Mouse (Mus musculus): ENCODE measurements around the gene Gm5767. TPM values are rescaled to one million over a fixed set of nuclear protein-coding genes. Genes with fewer than 3 reads are reported as not detected.
A peak's percentile ranks its signal among the peaks of the same experiment; 100 is the strongest.
"Not testable (repeated sequence)": the region's sequence is repeated elsewhere in the genome, so short reads cannot be mapped to it uniquely, and the experiment has no call there.

The Gm5767 gene
- polyA plus RNA-seq, 1 experiment, result 0.16 TPM

DNA sequence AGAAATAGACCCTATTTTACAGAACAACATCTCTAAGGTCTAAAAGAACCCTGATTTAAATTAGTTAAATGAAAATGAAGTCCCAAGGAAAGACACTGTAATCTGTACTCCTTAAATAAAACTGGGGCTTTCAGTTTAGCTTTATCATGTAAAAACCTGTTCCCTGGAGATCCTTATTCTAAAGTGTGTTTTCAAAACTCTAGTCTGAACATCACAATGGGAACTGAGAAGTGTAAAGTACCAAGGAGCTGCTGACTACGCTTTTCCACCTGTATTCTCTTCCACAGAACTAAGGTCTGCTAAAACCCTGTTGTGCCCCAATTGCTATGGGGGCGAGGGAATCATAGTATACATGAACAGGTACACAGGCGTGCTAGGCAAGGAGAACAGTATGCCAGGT is 43.5 kb downstream of the Gm5767 start:
- TF ChIP-seq POLR2AphosphoS2 (IDR thresholded peaks at IDR 0.05; ENCODE audit: insufficient read length, low read depth) (no peak), MAX (IDR thresholded peaks at IDR 0.05; ENCODE audit: low read depth) (no peak), E2F4 (IDR thresholded peaks at IDR 0.05; ENCODE audit: insufficient read depth) (no peak), SRF (IDR thresholded peaks at IDR 0.05; ENCODE audit: control insufficient read depth, insufficient read length, low read depth) (no peak), USF1 (IDR thresholded peaks at IDR 0.05; ENCODE audit: low read depth) (no peak), CEBPB (IDR thresholded peaks at IDR 0.05; ENCODE audit: insufficient read depth, poor library complexity, severe bottlenecking) (no peak)
- Histone ChIP-seq H3K79me2 (ENCODE audit: control insufficient read depth, insufficient read depth) (peaks cover 100% of the 10 kb centered on the region), H3K27me3 (ENCODE audit: control insufficient read depth, insufficient read depth, insufficient read length) (no peaks in the 10 kb centered on the region), H3K36me3 (ENCODE audit: control insufficient read depth, insufficient read depth) (no peaks in the 10 kb centered on the region), H3K4me3 (no peak overlapping the region), H3K4me2 (ENCODE audit: low read depth) (no peak overlapping the region), H3ac (ENCODE audit: control insufficient read depth, insufficient read length) (no peak overlapping the region)

DNA sequence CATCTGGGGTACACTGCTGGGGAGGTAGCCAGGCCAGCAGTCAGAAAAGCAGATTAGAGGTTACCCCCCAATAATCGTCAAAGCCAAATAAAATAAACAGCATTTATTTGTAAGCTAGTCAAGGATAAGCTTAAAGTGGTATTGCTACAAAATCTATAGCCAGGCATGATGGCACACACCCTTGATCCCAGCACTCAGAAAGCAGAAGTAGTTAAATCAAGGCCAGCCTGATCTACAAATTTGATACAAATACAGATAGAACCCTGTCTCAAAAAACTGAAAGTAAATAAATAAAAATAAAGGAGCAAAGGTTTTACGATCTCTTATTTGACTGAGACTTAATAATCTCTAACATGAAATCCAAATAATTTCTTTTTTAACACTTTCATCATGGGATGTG is 45.2 kb downstream of the Gm5767 start:
- no peak overlapping the region for H3K4me3 ChIP-seq
- peaks cover 100% of the 10 kb centered on the region for H3K79me2 ChIP-seq (ENCODE audit: control insufficient read depth, insufficient read depth)
- no peaks in the 10 kb centered on the region for H3K36me3 ChIP-seq (ENCODE audit: control insufficient read depth, insufficient read depth)
- no peak overlapping the region for H3ac ChIP-seq (ENCODE audit: control insufficient read depth, insufficient read length)
- no peak overlapping the region for H3K4me2 ChIP-seq (ENCODE audit: low read depth)
- H3K27me3 ChIP-seq (ENCODE audit: control insufficient read depth, insufficient read depth, insufficient read length), result no peaks in the 10 kb centered on the region
- TF ChIP-seq POLR2AphosphoS2 (IDR thresholded peaks at IDR 0.05; ENCODE audit: insufficient read length, low read depth) (no peak), USF1 (IDR thresholded peaks at IDR 0.05; ENCODE audit: low read depth) (no peak), E2F4 (IDR thresholded peaks at IDR 0.05; ENCODE audit: insufficient read depth) (no peak), POLR2A (IDR thresholded peaks at IDR 0.05; ENCODE audit: insufficient read length, low read depth) (no peak), SRF (IDR thresholded peaks at IDR 0.05; ENCODE audit: control insufficient read depth, insufficient read length, low read depth) (no peak), TCF12 (IDR thresholded peaks at IDR 0.05; ENCODE audit: insufficient read depth, poor library complexity, severe bottlenecking) (no peak), MYOG (IDR thresholded peaks at IDR 0.05; ENCODE audit: control insufficient read depth in 1 of 3, insufficient read depth in 1 of 3, insufficient read length in 2 of 3, low read depth in 2 of 3) (no peak), MAX (IDR thresholded peaks at IDR 0.05; ENCODE audit: low read depth) (no peak), TCF3 (IDR thresholded peaks at IDR 0.05; ENCODE audit: insufficient read length, low read depth) (no peak), REST (IDR thresholded peaks at IDR 0.05; ENCODE audit: insufficient read depth, insufficient read length) (no peak), MYOD1 (IDR thresholded peaks at IDR 0.05; ENCODE audit: control insufficient read depth in 1 of 3, insufficient read length in 2 of 3, low read depth in 2 of 3) (no peak), CEBPB (IDR thresholded peaks at IDR 0.05; ENCODE audit: insufficient read depth, poor library complexity, severe bottlenecking) (no peak)

DNA sequence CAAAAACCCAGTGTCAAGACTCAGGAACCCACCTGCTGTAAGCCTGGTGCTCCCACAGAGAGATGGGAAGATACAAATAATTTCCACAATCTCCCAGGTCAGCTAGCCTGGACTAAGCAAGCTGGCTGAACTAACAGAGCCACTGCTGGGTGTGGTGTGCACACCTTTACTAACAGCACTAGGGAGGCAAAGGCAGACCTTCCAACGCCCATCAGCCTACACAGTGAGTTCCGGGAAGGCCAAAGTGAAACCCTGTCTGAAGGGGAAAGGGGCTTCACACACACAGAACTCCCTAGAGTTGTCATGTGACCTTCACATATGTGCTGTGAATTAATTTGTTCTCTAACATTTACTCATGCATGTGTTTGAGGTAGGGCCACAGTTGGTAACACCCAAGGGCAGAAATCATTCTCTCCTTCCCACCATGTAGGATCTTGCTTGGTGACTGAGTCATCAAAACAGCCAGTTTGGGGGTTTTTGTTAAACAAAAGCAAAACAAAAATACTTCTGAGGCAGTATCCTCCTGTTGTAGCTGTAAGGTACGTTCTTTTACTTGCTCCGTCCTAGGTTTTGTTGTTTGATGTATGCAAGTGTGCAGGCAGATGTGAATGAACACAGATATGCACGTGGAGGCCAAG is 47.7 kb downstream of the Gm5767 start:
- Histone ChIP-seq H3ac (ENCODE audit: control insufficient read depth, insufficient read length) (no peak overlapping the region), H3K36me3 (ENCODE audit: control insufficient read depth, insufficient read depth) (no peaks in the 10 kb centered on the region), H3K4me3 (no peak overlapping the region), H3K4me2 (ENCODE audit: low read depth) (no peak overlapping the region), H3K79me2 (ENCODE audit: control insufficient read depth, insufficient read depth) (peaks cover 100% of the 10 kb centered on the region), H3K27me3 (ENCODE audit: control insufficient read depth, insufficient read depth, insufficient read length) (no peaks in the 10 kb centered on the region)
- TF ChIP-seq REST (IDR thresholded peaks at IDR 0.05; ENCODE audit: insufficient read depth, insufficient read length), result no peak
- TF ChIP-seq TCF12 (IDR thresholded peaks at IDR 0.05; ENCODE audit: insufficient read depth, poor library complexity, severe bottlenecking), result no peak
- no peak for TF ChIP-seq MYOG (IDR thresholded peaks at IDR 0.05; ENCODE audit: control insufficient read depth in 1 of 3, insufficient read depth in 1 of 3, insufficient read length in 2 of 3, low read depth in 2 of 3)
- no peak for TF ChIP-seq POLR2AphosphoS2 (IDR thresholded peaks at IDR 0.05; ENCODE audit: insufficient read length, low read depth)
- no peak for TF ChIP-seq USF1 (IDR thresholded peaks at IDR 0.05; ENCODE audit: low read depth)
- no peak for TF ChIP-seq E2F4 (IDR thresholded peaks at IDR 0.05; ENCODE audit: insufficient read depth)
- TF ChIP-seq CEBPB (IDR thresholded peaks at IDR 0.05; ENCODE audit: insufficient read depth, poor library complexity, severe bottlenecking), result no peak
- no peak for TF ChIP-seq SRF (IDR thresholded peaks at IDR 0.05; ENCODE audit: control insufficient read depth, insufficient read length, low read depth)
- TF ChIP-seq MAX (IDR thresholded peaks at IDR 0.05; ENCODE audit: low read depth), result no peak
- TF ChIP-seq POLR2A (IDR thresholded peaks at IDR 0.05; ENCODE audit: insufficient read length, low read depth), result no peak

DNA sequence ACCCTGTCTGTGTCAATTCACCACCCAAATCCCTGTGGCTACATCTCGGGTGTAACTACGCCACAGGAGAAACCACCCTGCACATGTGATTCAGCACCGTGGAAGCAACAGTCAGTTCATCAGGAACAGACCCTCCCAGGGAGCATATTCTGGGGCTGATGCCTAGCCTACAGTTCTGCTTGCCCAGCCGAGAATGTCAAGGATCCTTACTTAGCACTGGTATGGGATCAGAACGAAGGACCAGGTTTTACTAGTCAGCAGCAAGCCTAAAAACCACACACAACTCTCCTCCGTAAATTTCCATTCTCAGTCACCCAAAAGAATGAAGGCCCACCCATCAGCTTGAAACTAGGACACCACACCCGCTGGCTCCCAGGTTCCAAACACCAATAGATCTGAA is 51.1 kb downstream of the Gm5767 start:
- H3K4me3 ChIP-seq, result no peak overlapping the region
- H3ac ChIP-seq (ENCODE audit: control insufficient read depth, insufficient read length), result no peak overlapping the region
- TF ChIP-seq TCF12 (IDR thresholded peaks at IDR 0.05; ENCODE audit: insufficient read depth, poor library complexity, severe bottlenecking) (no peak), TCF3 (IDR thresholded peaks at IDR 0.05; ENCODE audit: insufficient read length, low read depth) (no peak), SRF (IDR thresholded peaks at IDR 0.05; ENCODE audit: control insufficient read depth, insufficient read length, low read depth) (no peak), E2F4 (IDR thresholded peaks at IDR 0.05; ENCODE audit: insufficient read depth) (no peak), MYOD1 (IDR thresholded peaks at IDR 0.05; ENCODE audit: control insufficient read depth in 1 of 3, insufficient read length in 2 of 3, low read depth in 2 of 3) (no peak), CEBPB (IDR thresholded peaks at IDR 0.05; ENCODE audit: insufficient read depth, poor library complexity, severe bottlenecking) (no peak), REST (IDR thresholded peaks at IDR 0.05; ENCODE audit: insufficient read depth, insufficient read length) (no peak), USF1 (IDR thresholded peaks at IDR 0.05; ENCODE audit: low read depth) (no peak), POLR2A (IDR thresholded peaks at IDR 0.05; ENCODE audit: insufficient read length, low read depth) (no peak), MAX (IDR thresholded peaks at IDR 0.05; ENCODE audit: low read depth) (no peak), POLR2AphosphoS2 (IDR thresholded peaks at IDR 0.05; ENCODE audit: insufficient read length, low read depth) (no peak)
- no peaks in the 10 kb centered on the region for H3K27me3 ChIP-seq (ENCODE audit: control insufficient read depth, insufficient read depth, insufficient read length)
- peak overlapping the region; percentile 3 for H3K4me2 ChIP-seq (ENCODE audit: low read depth)
- H3K36me3 ChIP-seq (ENCODE audit: control insufficient read depth, insufficient read depth), result no peaks in the 10 kb centered on the region
- H3K79me2 ChIP-seq (ENCODE audit: control insufficient read depth, insufficient read depth), result peaks cover 100% of the 10 kb centered on the region

DNA sequence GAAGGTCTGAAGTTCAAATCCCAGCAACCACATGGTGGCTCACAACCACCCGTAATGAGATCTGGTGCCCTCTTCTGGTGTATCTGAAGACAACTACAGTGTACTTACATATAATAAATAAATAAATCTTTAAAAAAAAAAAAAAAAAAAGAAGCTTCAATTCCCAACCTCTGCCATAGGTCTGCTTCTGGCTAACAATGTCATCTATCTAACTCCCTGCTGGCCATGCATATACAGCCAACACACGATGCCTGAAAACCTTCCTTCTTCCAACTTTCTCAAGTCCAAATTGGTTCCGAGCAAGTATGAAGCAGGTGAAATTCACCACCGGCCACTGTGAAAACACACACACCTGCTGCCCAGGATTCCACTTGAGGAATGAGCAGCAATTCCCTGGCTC is 51.9 kb downstream of the Gm5767 start:
- not testable (repeated sequence) for H3K27me3 ChIP-seq (ENCODE audit: control insufficient read depth, insufficient read depth, insufficient read length); H3K36me3 ChIP-seq (ENCODE audit: control insufficient read depth, insufficient read depth); H3K4me2 ChIP-seq (ENCODE audit: low read depth); H3ac ChIP-seq (ENCODE audit: control insufficient read depth, insufficient read length); H3K4me3 ChIP-seq
- H3K79me2 ChIP-seq (ENCODE audit: control insufficient read depth, insufficient read depth), result peaks cover 100% of the 10 kb centered on the region

Other genes with a start within 250 kb of the Gm5767 start
- 34.3 TPM for gene Mettl22, start 210.0 kb upstream of the Gm5767 start, polyA plus RNA-seq (2012; fragmentation: generic; extraction: Trizol)
- gene Abat, start 167.3 kb upstream of the Gm5767 start, polyA plus RNA-seq (2012; fragmentation: generic; extraction: Trizol), result 0.04 TPM
- gene Pmm2, start 43.1 kb upstream of the Gm5767 start, polyA plus RNA-seq (2012; fragmentation: generic; extraction: Trizol), result 31.7 TPM
- 7.4 TPM for gene Tmem186, start 43.1 kb upstream of the Gm5767 start, polyA plus RNA-seq (2012; fragmentation: generic; extraction: Trizol)
- 110 TPM for gene Carhsp1, start 8.6 kb upstream of the Gm5767 start, polyA plus RNA-seq (2012; fragmentation: generic; extraction: Trizol)
- 24.0 TPM for gene Usp7, start 111.5 kb downstream of the Gm5767 start, polyA plus RNA-seq (2012; fragmentation: generic; extraction: Trizol)
- 27.5 TPM for gene 1810013L24Rik, start 149.3 kb downstream of the Gm5767 start, polyA plus RNA-seq (2012; fragmentation: generic; extraction: Trizol)